Mouse (Mus musculus): ENCODE results near the gene Irf7. TPM values are rescaled to one million over a fixed set of nuclear protein-coding genes. Genes with fewer than 3 reads are reported as not detected.
"Not testable (repeated sequence)": the region's sequence is repeated elsewhere in the genome, so short reads cannot be mapped to it uniquely, and the experiment has no call there.

Irf7 gene
- polyA plus RNA-seq, 1 experiment from 2014 or later = 5.7 TPM

GRCm38 (mm10) chr7:141268466-141269272 is 2.4 kb upstream of the Irf7 start:
- no peaks in the 10 kb centered on the region for H3K9me3 ChIP-seq
- H3K9ac ChIP-seq = no peak overlapping the region
- H3K4me1 ChIP-seq (replicated peaks) = peaks cover 12% of the 10 kb centered on the region
- H3K4me2 ChIP-seq (replicated peaks) = no peak overlapping the region; the same call in 1 of the 2 replicates
- 65% methylated on average over 24 of the region's 24 CpGs for WGBS
- H3K36me3 ChIP-seq = peaks cover 4% of the 10 kb centered on the region
- no peak for ATAC-seq
- H3K4me3 ChIP-seq (replicated peaks) = no peak overlapping the region
- no peak overlapping the region for H3K27ac ChIP-seq
- no peaks in the 10 kb centered on the region for H3K27me3 ChIP-seq (replicated peaks)

DNA sequence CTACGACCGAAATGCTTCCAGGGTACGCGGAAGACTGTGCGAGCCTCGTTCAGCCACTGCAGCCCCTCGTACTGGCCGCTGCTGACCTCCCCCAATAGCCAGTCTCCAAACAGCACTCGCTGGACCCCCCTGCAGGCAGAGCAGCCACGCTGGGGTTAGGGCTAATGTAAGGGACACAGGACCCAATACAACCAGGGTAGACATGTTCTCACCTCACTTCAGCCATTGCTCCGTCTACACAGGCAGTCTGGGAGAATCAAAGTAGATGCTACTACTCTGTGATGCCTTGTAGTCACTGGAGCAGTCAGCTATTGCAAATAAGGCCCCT is 906 bp downstream of the Irf7 start:
- H3K9me3 ChIP-seq = no peaks in the 10 kb centered on the region
- 46% methylated on average over 11 of the region's 11 CpGs for WGBS
- no peak for ATAC-seq
- H3K9ac ChIP-seq = no peak overlapping the region
- H3K27me3 ChIP-seq (replicated peaks) = no peaks in the 10 kb centered on the region
- no peak overlapping the region for H3K27ac ChIP-seq
- peaks cover 37% of the 10 kb centered on the region for H3K36me3 ChIP-seq
- peak overlapping the region; percentile 88 for H3K4me2 ChIP-seq (replicated peaks)
- H3K4me3 ChIP-seq (replicated peaks) = peak overlapping the region; percentile 60
- peaks cover 12% of the 10 kb centered on the region for H3K4me1 ChIP-seq (replicated peaks)

DNA sequence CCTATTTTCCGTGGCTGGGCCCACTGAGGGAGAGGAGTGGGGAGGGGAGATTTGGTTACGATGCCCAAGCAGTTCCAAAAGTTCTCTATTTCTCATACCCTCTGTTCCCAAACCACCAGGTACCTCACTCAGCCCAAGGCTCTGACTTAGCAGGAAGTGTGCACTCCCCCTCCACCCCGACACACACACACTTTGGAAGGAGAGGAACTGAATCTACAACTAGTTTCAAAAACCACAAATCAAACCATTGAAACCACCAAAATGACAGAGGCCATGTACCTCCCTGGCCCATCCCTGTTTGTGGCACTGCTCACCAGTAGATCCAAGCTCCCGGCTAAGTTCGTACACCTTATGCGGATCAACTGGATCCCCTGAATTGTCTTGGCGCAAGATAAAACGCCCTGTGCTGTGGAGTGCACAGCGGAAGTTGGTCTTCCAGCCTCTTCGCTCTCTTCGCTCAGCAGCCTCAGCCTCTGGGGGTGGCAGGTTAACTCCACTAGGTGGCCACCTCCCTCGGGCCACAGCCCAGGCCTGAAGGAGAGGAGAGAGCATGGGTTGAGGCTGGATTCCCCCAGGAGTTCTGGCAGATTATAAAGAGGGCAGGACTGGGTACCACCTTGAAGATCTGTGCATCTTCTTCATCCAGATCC is 1.4 kb downstream of the Irf7 start:
- Histone ChIP-seq H3K36me3 (peaks cover 41% of the 10 kb centered on the region), H3K4me1 (replicated peaks) (peaks cover 12% of the 10 kb centered on the region), H3K27ac (no peak overlapping the region), H3K27me3 (replicated peaks) (no peaks in the 10 kb centered on the region), H3K4me2 (replicated peaks) (peak overlapping the region; percentile 88), H3K9ac (no peak overlapping the region), H3K9me3 (no peaks in the 10 kb centered on the region), H3K4me3 (replicated peaks) (peak overlapping the region; percentile 60; the same call in 1 of the 2 replicates)
- peak; percentile 62 for ATAC-seq
- WGBS = 27% methylated on average over 12 of the region's 12 CpGs

DNA sequence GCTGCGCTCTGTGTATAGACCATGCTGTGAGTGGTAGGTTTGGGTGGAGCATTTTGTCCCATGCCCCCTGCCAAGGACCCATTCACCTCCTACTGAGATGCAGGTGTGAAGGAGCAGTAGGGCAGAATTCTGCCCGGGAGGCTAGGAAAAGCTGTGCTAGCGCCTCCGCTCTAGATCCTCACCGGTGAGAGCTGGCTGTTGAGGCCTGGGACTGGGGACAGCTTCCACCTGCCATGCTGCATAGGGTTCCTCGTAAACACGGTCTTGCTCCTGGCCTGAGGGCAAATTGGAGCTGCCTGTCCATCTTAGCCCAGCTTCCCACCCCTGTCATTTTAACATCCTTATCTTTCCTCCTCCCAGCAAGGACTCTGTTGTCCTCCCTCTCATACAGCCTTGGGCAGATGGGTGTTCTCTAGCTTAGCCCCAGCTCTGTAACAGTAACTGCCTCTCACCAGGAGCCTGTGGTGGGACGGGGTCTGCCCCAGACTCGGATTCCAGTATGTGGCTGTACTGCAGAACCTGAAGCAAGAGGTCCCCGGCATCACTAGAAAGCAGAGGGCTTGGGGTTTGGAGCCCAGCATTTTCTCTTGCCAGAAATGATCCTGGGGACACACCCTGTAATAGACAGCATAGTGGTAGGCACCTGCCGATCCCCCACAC is 2.1 kb downstream of the Irf7 start:
- Histone ChIP-seq H3K9ac (no peak overlapping the region), H3K4me3 (replicated peaks) (no peak overlapping the region), H3K27me3 (replicated peaks) (no peaks in the 10 kb centered on the region), H3K36me3 (peaks cover 48% of the 10 kb centered on the region), H3K9me3 (no peaks in the 10 kb centered on the region), H3K27ac (no peak overlapping the region), H3K4me2 (replicated peaks) (no peak overlapping the region), H3K4me1 (replicated peaks) (peaks cover 12% of the 10 kb centered on the region)
- WGBS = 73% methylated on average over 11 of the region's 11 CpGs
- no peak for ATAC-seq

GRCm38 (mm10) chr7:141263640-141264039 is 2.6 kb downstream of the Irf7 start:
- Histone ChIP-seq H3K4me3 (replicated peaks) (no peak overlapping the region), H3K36me3 (peaks cover 53% of the 10 kb centered on the region), H3K9ac (no peak overlapping the region), H3K27ac (no peak overlapping the region), H3K4me1 (replicated peaks) (peaks cover 12% of the 10 kb centered on the region), H3K27me3 (replicated peaks) (no peaks in the 10 kb centered on the region), H3K9me3 (no peaks in the 10 kb centered on the region), H3K4me2 (replicated peaks) (no peak overlapping the region)
- 86% methylated on average over 13 of the region's 13 CpGs for WGBS
- no peak for ATAC-seq

DNA sequence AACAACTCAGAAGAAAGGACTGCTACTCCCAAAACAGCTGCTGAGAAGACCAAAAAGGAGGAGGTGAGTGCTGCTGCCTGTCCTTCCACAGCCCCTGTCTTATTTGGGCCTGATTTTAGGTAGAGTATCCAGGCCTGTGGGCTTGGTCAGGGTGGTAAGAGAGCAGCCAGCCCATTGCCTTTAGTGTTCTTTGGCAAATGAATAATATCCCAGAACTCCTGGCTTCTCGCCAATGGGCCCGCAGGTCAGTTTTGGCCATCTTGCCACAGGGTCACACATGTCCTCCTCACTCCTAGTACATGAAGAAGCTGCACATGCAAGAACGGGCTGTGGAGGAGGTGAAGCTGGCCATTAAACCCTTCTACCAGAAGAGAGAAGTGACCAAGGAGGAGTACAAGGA is 4.8 kb downstream of the Irf7 start:
- no peak overlapping the region for H3K4me2 ChIP-seq (replicated peaks)
- no peak for ATAC-seq
- no peak overlapping the region for H3K9ac ChIP-seq
- peaks cover 12% of the 10 kb centered on the region for H3K4me1 ChIP-seq (replicated peaks)
- no peak overlapping the region for H3K27ac ChIP-seq
- WGBS = 84% methylated on average over 3 of the region's 3 CpGs
- no peak overlapping the region for H3K4me3 ChIP-seq (replicated peaks)
- H3K9me3 ChIP-seq = no peaks in the 10 kb centered on the region
- H3K36me3 ChIP-seq = peaks cover 72% of the 10 kb centered on the region
- H3K27me3 ChIP-seq (replicated peaks) = no peaks in the 10 kb centered on the region

- H3K4me2 ChIP-seq (replicated peaks) = no peak overlapping the region
- no peak overlapping the region for H3K9ac ChIP-seq
- peaks cover 53% of the 10 kb centered on the region for H3K36me3 ChIP-seq
- WGBS = 89% methylated on average over 10 of the region's 10 CpGs
- no peaks in the 10 kb centered on the region for H3K27me3 ChIP-seq (replicated peaks)
- H3K27ac ChIP-seq = no peak overlapping the region
- H3K4me1 ChIP-seq (replicated peaks) = no peaks in the 10 kb centered on the region
- H3K9me3 ChIP-seq = no peaks in the 10 kb centered on the region
- no peak for ATAC-seq
- H3K4me3 ChIP-seq (replicated peaks) = no peak overlapping the region
These were observed 10.1 kb downstream of the Irf7 start for GRCm38 (mm10) chr7:141256159-141256558.

- not testable (repeated sequence) for H3K9ac ChIP-seq; H3K4me3 ChIP-seq (replicated peaks); ATAC-seq; H3K9me3 ChIP-seq; H3K27ac ChIP-seq; H3K4me2 ChIP-seq (replicated peaks); H3K4me1 ChIP-seq (replicated peaks); H3K27me3 ChIP-seq (replicated peaks)
- H3K36me3 ChIP-seq = peaks cover 37% of the 10 kb centered on the region
- 88% methylated on average over 4 of the region's 4 CpGs for WGBS
These were observed 15.8 kb downstream of the Irf7 start for GRCm38 (mm10) chr7:141250486-141250885.

- 88% methylated on average over 9 of the region's 10 CpGs for WGBS
- no peak overlapping the region for H3K9ac ChIP-seq
- H3K27ac ChIP-seq = no peak overlapping the region
- H3K4me1 ChIP-seq (replicated peaks) = peaks cover 13% of the 10 kb centered on the region
- no peak for ATAC-seq
- H3K36me3 ChIP-seq = peaks cover 30% of the 10 kb centered on the region
- no peak overlapping the region for H3K4me3 ChIP-seq (replicated peaks)
- H3K4me2 ChIP-seq (replicated peaks) = no peak overlapping the region
- H3K9me3 ChIP-seq = no peaks in the 10 kb centered on the region
- H3K27me3 ChIP-seq (replicated peaks) = no peaks in the 10 kb centered on the region
These were observed 34.7 kb downstream of the Irf7 start for GRCm38 (mm10) chr7:141231551-141231950.

GRCm38 (mm10) chr7:141231111-141231510 is 35.2 kb downstream of the Irf7 start:
- Histone ChIP-seq H3K4me1 (replicated peaks) (peaks cover 13% of the 10 kb centered on the region), H3K4me2 (replicated peaks) (no peak overlapping the region), H3K9ac (no peak overlapping the region), H3K27me3 (replicated peaks) (no peaks in the 10 kb centered on the region), H3K27ac (no peak overlapping the region), H3K9me3 (no peaks in the 10 kb centered on the region), H3K36me3 (peaks cover 28% of the 10 kb centered on the region), H3K4me3 (replicated peaks) (no peak overlapping the region)
- 96% methylated on average over 3 of the region's 3 CpGs for WGBS
- no peak for ATAC-seq

DNA sequence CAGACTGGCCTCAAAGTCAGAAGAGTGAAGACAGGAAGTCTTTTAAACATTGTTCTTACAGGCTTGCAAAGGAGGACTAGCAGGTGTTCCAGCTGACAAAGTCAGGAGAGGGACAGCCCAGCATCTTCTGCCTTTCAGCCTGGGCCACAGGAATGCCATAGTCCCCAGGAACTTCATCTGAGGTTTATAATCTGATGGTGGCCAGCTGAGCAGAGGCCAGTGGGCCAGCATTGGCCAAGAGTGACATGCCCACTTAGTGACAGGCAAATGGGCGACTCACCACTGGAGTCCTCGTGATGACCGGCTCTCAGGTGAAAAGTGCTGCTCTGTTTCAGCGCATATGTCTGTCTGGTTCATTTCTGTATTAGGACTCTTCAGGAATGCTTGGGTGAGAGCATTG is 35.7 kb downstream of the Irf7 start:
- ATAC-seq = no peak
- 91% methylated on average over 4 of the region's 4 CpGs for WGBS
- H3K9ac ChIP-seq = no peak overlapping the region
- H3K9me3 ChIP-seq = no peaks in the 10 kb centered on the region
- H3K4me3 ChIP-seq (replicated peaks) = no peak overlapping the region
- peaks cover 13% of the 10 kb centered on the region for H3K4me1 ChIP-seq (replicated peaks)
- H3K4me2 ChIP-seq (replicated peaks) = peak overlapping the region; percentile 3; the same call in 1 of the 2 replicates
- H3K27ac ChIP-seq = no peak overlapping the region
- H3K27me3 ChIP-seq (replicated peaks) = no peaks in the 10 kb centered on the region
- H3K36me3 ChIP-seq = peaks cover 25% of the 10 kb centered on the region

- no peak for ATAC-seq
- H3K27me3 ChIP-seq (replicated peaks) = no peaks in the 10 kb centered on the region
- no peaks in the 10 kb centered on the region for H3K9me3 ChIP-seq
- H3K4me2 ChIP-seq (replicated peaks) = peak overlapping the region; percentile 71
- H3K4me1 ChIP-seq (replicated peaks) = peaks cover 13% of the 10 kb centered on the region
- H3K36me3 ChIP-seq = peaks cover 22% of the 10 kb centered on the region
- H3K4me3 ChIP-seq (replicated peaks) = peak overlapping the region; percentile 93
- H3K27ac ChIP-seq = no peak overlapping the region
- peak overlapping the region; percentile 80 for H3K9ac ChIP-seq
- WGBS = 44% methylated on average over 6 of the region's 6 CpGs
These were observed 36.6 kb downstream of the Irf7 start for GRCm38 (mm10) chr7:141229702-141230101.
